Mouse (Mus musculus): ENCODE data around the gene Mipol1. TPM values are rescaled to one million over a fixed set of nuclear protein-coding genes. Genes with fewer than 3 reads are reported as not detected.

Mipol1 gene
- polyA plus RNA-seq, 1 experiment from 2014 or later: 10.2 TPM

- 39% methylated on average over 3 of the region's 3 CpGs for WGBS
- DNase-seq (ENCODE audit: low spot score): no peak
- Histone ChIP-seq H3K4me3 (no peak overlapping the region), H3K4me1 (no peaks in the 10 kb centered on the region), H3K27me3 (ENCODE audit: insufficient read depth, poor library complexity, severe bottlenecking) (no peaks in the 10 kb centered on the region), H3K9me3 (no peaks in the 10 kb centered on the region), H3K36me3 (no peaks in the 10 kb centered on the region), H3K27ac (no peak overlapping the region)
Observed at GRCm38 (mm10) chr12:57281155-57282114, 51.2 kb downstream of the Mipol1 start.

- Histone ChIP-seq H3K9me3 (no peaks in the 10 kb centered on the region), H3K4me1 (no peaks in the 10 kb centered on the region), H3K27ac (no peak overlapping the region), H3K27me3 (ENCODE audit: insufficient read depth, poor library complexity, severe bottlenecking) (no peaks in the 10 kb centered on the region), H3K36me3 (no peaks in the 10 kb centered on the region), H3K4me3 (no peak overlapping the region)
- no peak for DNase-seq (ENCODE audit: low spot score)
- WGBS: 77% methylated on average over 5 of the region's 5 CpGs
Observed at GRCm38 (mm10) chr12:57285303-57286059, 55.3 kb downstream of the Mipol1 start.

- DNase-seq (ENCODE audit: low spot score): no peak
- no peaks in the 10 kb centered on the region for H3K4me1 ChIP-seq
- no peaks in the 10 kb centered on the region for H3K36me3 ChIP-seq
- no peak overlapping the region for H3K27ac ChIP-seq
- WGBS: 85% methylated on average over 4 of the region's 4 CpGs
- H3K4me3 ChIP-seq: no peak overlapping the region
- H3K9me3 ChIP-seq: no peaks in the 10 kb centered on the region
- H3K27me3 ChIP-seq (ENCODE audit: insufficient read depth, poor library complexity, severe bottlenecking): no peaks in the 10 kb centered on the region
Observed at GRCm38 (mm10) chr12:57307337-57307736, 77.1 kb downstream of the Mipol1 start.

- no peaks in the 10 kb centered on the region for H3K4me1 ChIP-seq
- WGBS: 90% methylated on average over 1 of the region's 1 CpGs
- no peak for DNase-seq (ENCODE audit: low spot score)
- no peak overlapping the region for H3K4me3 ChIP-seq
- no peaks in the 10 kb centered on the region for H3K27me3 ChIP-seq (ENCODE audit: insufficient read depth, poor library complexity, severe bottlenecking)
- H3K9me3 ChIP-seq: no peaks in the 10 kb centered on the region
- H3K27ac ChIP-seq: no peak overlapping the region
- H3K36me3 ChIP-seq: no peaks in the 10 kb centered on the region
Observed at GRCm38 (mm10) chr12:57307748-57308147, 77.5 kb downstream of the Mipol1 start.

DNA sequence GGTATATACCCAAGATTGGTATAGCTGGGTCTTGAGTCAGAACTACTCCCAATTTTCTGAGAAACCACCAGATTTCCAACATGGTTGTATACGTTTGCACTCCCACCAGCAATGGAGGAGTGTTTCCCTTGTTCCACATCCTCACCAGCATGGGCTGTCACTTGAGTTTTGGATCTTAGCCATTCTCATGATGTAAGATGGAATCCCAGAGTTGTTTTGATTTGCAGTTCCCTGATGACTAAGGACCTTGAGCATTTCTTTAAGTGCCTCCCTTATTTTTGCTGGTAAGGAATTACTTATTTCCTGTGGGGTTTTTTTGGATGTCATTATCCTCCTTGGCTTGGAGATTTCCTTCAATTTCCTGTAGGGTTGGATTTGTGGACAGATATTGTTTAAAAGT lies 108.8 kb downstream of the Mipol1 start:
- H3K27ac ChIP-seq: no peak overlapping the region
- H3K36me3 ChIP-seq: no peaks in the 10 kb centered on the region
- H3K9me3 ChIP-seq: no peaks in the 10 kb centered on the region
- H3K27me3 ChIP-seq (ENCODE audit: insufficient read depth, poor library complexity, severe bottlenecking): no peaks in the 10 kb centered on the region
- H3K4me1 ChIP-seq: no peaks in the 10 kb centered on the region
- DNase-seq (ENCODE audit: low spot score): no peak
- WGBS: 69% methylated on average over 1 of the region's 1 CpGs
- no peak overlapping the region for H3K4me3 ChIP-seq

DNA sequence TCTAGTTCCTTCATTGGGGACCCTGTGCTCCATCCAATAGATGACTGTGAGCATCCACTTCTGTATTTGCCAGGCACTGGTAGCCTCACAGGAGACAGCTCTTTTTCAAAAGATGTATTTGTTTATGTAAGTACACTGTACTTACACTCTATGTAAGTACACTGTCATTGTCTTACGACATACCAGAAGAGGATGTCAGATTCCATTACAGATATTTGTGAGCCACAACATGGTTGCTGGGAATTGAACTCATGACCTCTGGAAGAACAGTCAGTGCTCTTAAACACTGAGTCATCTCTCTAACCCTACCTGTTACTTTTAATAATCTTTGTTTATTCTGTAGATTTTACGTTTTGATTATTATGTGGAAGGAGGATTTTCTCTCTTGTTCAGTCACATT lies 109.9 kb downstream of the Mipol1 start:
- Histone ChIP-seq H3K9me3 (no peaks in the 10 kb centered on the region), H3K27ac (no peak overlapping the region), H3K27me3 (ENCODE audit: insufficient read depth, poor library complexity, severe bottlenecking) (no peaks in the 10 kb centered on the region), H3K4me1 (no peaks in the 10 kb centered on the region), H3K4me3 (no peak overlapping the region), H3K36me3 (no peaks in the 10 kb centered on the region)
- WGBS: 80% methylated on average over 2 of the region's 2 CpGs
- DNase-seq (ENCODE audit: low spot score): no peak

DNA sequence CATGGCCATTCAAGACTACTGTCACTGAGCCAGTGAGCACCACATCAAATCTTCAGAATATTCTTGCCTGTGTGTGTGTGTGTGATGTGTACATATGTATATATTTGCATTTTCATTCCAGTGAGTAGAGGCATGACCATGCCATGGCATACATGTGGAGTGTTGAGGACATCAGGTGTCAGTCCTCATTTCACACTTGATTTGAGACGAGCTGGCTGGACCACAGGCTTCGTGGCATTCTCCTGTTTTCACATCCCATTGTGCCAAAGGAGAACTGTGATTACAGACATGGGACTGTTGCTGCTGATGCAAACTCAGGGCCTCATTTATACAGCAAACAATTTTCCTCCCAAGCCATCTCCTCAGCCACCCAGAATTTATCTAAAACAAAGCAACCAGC lies 132.5 kb downstream of the Mipol1 start:
- WGBS: 73% methylated on average over 2 of the region's 2 CpGs
- Histone ChIP-seq H3K27me3 (ENCODE audit: insufficient read depth, poor library complexity, severe bottlenecking) (no peaks in the 10 kb centered on the region), H3K4me1 (no peaks in the 10 kb centered on the region), H3K36me3 (no peaks in the 10 kb centered on the region), H3K27ac (no peak overlapping the region), H3K9me3 (no peaks in the 10 kb centered on the region), H3K4me3 (no peak overlapping the region)
- no peak for DNase-seq (ENCODE audit: low spot score)

DNA sequence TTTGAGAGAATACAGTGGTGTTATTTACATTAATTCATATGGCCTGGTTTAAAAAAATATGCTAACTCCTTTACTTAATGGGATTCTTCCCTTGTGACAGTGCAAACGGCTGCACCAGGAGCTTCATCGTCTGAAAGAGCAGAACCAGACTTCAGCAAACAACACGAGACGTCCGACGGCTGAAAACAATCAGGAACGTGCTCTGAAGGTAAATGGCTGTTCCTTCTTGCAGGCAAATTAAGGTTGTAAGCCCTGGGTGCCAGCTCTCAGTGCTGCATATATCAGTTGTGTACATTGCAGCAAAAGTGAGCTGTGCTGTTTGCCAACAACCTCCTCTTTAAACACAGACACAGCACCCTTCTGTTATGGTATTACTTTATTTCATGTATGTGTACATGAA lies 133.8 kb downstream of the Mipol1 start:
- Histone ChIP-seq H3K4me1 (no peaks in the 10 kb centered on the region), H3K36me3 (0 out of 2 replicates have a peak, but pooled peaks cover 5% of the 10 kb centered on the region), H3K4me3 (no peak overlapping the region), H3K27me3 (ENCODE audit: insufficient read depth, poor library complexity, severe bottlenecking) (no peaks in the 10 kb centered on the region), H3K27ac (no peak overlapping the region), H3K9me3 (no peaks in the 10 kb centered on the region)
- 83% methylated on average over 7 of the region's 7 CpGs for WGBS
- no peak for DNase-seq (ENCODE audit: low spot score)

- Histone ChIP-seq H3K4me1 (no peaks in the 10 kb centered on the region), H3K9me3 (no peaks in the 10 kb centered on the region), H3K27me3 (ENCODE audit: insufficient read depth, poor library complexity, severe bottlenecking) (no peaks in the 10 kb centered on the region), H3K36me3 (0 out of 2 replicates have a peak, but pooled peaks cover 5% of the 10 kb centered on the region), H3K4me3 (no peak overlapping the region), H3K27ac (no peak overlapping the region)
- WGBS: 68% methylated on average over 3 of the region's 3 CpGs
- DNase-seq (ENCODE audit: low spot score): no peak
Observed at GRCm38 (mm10) chr12:57371790-57372547, 141.7 kb downstream of the Mipol1 start.

- Histone ChIP-seq H3K36me3 (no peaks in the 10 kb centered on the region), H3K4me1 (no peaks in the 10 kb centered on the region), H3K9me3 (no peaks in the 10 kb centered on the region), H3K27me3 (ENCODE audit: insufficient read depth, poor library complexity, severe bottlenecking) (no peaks in the 10 kb centered on the region), H3K27ac (no peak overlapping the region), H3K4me3 (no peak overlapping the region)
- WGBS: 64% methylated on average over 6 of the region's 6 CpGs
- no peak for DNase-seq (ENCODE audit: low spot score)
Observed at GRCm38 (mm10) chr12:57382797-57383196, 152.6 kb downstream of the Mipol1 start.

DNA sequence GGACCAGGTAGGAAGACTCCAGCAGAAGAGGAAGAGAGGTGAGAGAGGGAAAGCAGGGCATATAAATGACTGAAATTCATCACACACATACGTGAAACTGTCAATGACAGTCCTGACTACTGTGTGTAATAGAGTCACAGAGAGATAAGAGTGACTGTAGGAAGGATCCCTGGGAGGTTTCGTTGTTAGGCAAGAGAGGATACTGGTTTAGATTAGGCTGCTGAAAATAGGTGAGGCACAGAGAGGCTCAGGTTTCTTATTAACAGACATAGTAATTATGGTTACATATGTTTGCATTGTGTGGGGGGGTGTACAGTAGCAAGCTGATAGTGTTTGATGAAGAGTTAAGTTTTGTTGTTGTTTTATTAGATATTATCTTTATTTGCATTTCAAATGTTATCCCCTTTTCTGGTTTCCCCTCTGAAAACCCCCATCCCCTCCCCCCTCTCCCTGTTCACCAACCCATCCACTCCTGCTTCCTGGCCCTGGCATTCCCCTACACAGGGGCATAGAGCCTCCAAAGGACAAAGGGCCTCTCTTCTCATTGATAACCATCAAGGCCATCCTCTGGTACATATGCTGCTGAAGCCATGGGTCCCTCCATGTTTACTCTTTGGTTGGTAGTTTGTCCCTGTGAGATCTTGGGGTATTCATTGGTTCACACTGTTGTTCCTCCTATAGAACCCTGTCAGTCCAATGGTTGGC lies 157.5 kb downstream of the Mipol1 start:
- no peaks in the 10 kb centered on the region for H3K36me3 ChIP-seq
- 81% methylated on average over 2 of the region's 2 CpGs for WGBS
- DNase-seq (ENCODE audit: low spot score): no peak
- no peaks in the 10 kb centered on the region for H3K9me3 ChIP-seq
- no peaks in the 10 kb centered on the region for H3K4me1 ChIP-seq
- H3K27ac ChIP-seq: no peak overlapping the region
- no peaks in the 10 kb centered on the region for H3K27me3 ChIP-seq (ENCODE audit: insufficient read depth, poor library complexity, severe bottlenecking)
- no peak overlapping the region for H3K4me3 ChIP-seq

- H3K27ac ChIP-seq: no peak overlapping the region
- 74% methylated on average over 4 of the region's 4 CpGs for WGBS
- no peak for DNase-seq (ENCODE audit: low spot score)
- no peaks in the 10 kb centered on the region for H3K4me1 ChIP-seq
- H3K27me3 ChIP-seq (ENCODE audit: insufficient read depth, poor library complexity, severe bottlenecking): no peaks in the 10 kb centered on the region
- no peaks in the 10 kb centered on the region for H3K9me3 ChIP-seq
- H3K36me3 ChIP-seq: no peaks in the 10 kb centered on the region
- H3K4me3 ChIP-seq: no peak overlapping the region
Observed at GRCm38 (mm10) chr12:57399547-57399946, 169.3 kb downstream of the Mipol1 start.
